Mouse (Mus musculus) cerebellum, adult 2 months (tissue): ENCODE measurements at regions not wholly inside any gene's neighbourhood (a gene's known extent, or its start where the extent isn't known, plus 50 kb on each side); places are given as distances from the start of the nearest gene placed in this dataset.

Source experiments
- CTCF ChIP-seq: fragments of 200-500 bp; IDR thresholded peaks from 2 replicates; pipeline ENCODE4 v1.5.1; 2011; ENCODE audit warnings: low read depth, mild to moderate bottlenecking, control low read depth, low read length, moderate library complexity, borderline replicate concordance; ENCODE audit not compliant: insufficient read depth
- POLR2A ChIP-seq: fragments of 200-500 bp; IDR thresholded peaks from 2 replicates; pipeline ENCODE4 v1.6.1; 2011; ENCODE audit warnings: low read length, control low read depth, borderline replicate concordance; ENCODE audit not compliant: insufficient read depth

DNA sequence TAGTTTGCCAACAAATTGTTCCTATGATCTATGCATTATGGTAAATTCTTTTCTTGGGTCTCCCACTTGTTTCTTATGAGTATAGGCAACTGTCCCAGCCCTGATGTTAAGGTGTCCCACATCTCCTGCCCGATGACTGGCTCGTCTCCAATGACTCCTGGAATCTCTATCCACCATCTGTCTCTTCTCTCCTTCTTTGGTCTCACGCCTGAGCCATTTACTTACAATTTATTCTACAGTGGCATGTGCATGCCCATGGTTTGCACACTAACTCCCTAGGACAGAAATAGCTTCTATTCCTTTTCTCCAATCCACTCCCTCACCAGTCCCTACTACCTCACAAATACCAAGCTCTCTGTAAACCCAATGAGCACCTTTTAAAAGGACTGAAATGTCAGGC lies 127.0 kb downstream of the Gm4791 start:
- TF ChIP-seq POLR2A: no peak
- no peak for TF ChIP-seq CTCF
